Mouse (Mus musculus) forebrain, embryonic 16.5 days (tissue): ENCODE results near the gene Dis3l2. TPM values are rescaled to one million over a fixed set of nuclear protein-coding genes. Genes with fewer than 3 reads are reported as not detected.

Experiments used
- ATAC-seq: fragments of 200-750 bp; cut with Nextera tagmentation; 2 replicates; pipeline ENCODE4 v1.8.0; 2017; ENCODE audit warnings: mild to moderate bottlenecking, moderate library complexity
- H3K27ac ChIP-seq: fragments of 300-500 bp; sonication (generic); 2 replicates; pipeline ENCODE4 v1.5.1; 2014; ENCODE audit warnings: low read length, control low read depth
- H3K27me3 ChIP-seq: fragments of 300-500 bp; sonication (generic); replicated peaks from 2 replicates; pipeline ENCODE4 v1.6.1; 2014; ENCODE audit warnings: low read length; ENCODE audit not compliant: control insufficient read depth, insufficient read depth
- H3K36me3 ChIP-seq: fragments of 300-500 bp; sonication (generic); 2 replicates; pipeline ENCODE4 v1.6.1; 2014; ENCODE audit not compliant: control insufficient read depth, insufficient read depth
- H3K4me1 ChIP-seq: fragments of 300-500 bp; sonication (generic); replicated peaks from 2 replicates; pipeline ENCODE4 v1.6.1; 2014; ENCODE audit warnings: low read length; ENCODE audit not compliant: control insufficient read depth, insufficient read depth
- H3K4me2 ChIP-seq: fragments of 300-500 bp; sonication (generic); 2 replicates; pipeline ENCODE4 v1.6.1; 2014; ENCODE audit warnings: mild to moderate bottlenecking, low read length, control low read depth
- H3K4me3 ChIP-seq: fragments of 300-500 bp; sonication (generic); replicated peaks from 2 replicates; pipeline ENCODE4 v1.5.1; 2014; ENCODE audit warnings: mild to moderate bottlenecking, low read length, control low read depth
- H3K9ac ChIP-seq: fragments of 300-500 bp; sonication (generic); replicated peaks from 2 replicates; pipeline ENCODE4 v1.6.1; 2014; ENCODE audit warnings: low read depth, low read length, control low read depth
- H3K9me3 ChIP-seq: fragments of 300-500 bp; sonication (generic); 2 replicates; pipeline ENCODE4 v1.6.1; 2016; ENCODE audit warnings: low read length; ENCODE audit not compliant: control insufficient read depth
- WGBS: fragments of 180-500 bp; shearing (Covaris S2); extraction: QIAGEN DNeasy Blood & Tissue Kit; methylation state at CpG from one replicate; pipeline ENCODE4 v1.1.7; 2014; 5-methylcytosine and 5-hydroxymethylcytosine counted together
- polyA plus RNA-seq: library from polyadenylated mRNA; unstranded; fragments of >200 nt; fragmentation: Nextera tagmentation; extraction: Ambion mirVana; gene quantifications from 2 replicates; pipeline ENCODE4 v1.2.1, GENCODE M21; 2015

The Dis3l2 gene
- polyA plus RNA-seq, 1 experiment from 2014 or later: 43.2 TPM

DNA sequence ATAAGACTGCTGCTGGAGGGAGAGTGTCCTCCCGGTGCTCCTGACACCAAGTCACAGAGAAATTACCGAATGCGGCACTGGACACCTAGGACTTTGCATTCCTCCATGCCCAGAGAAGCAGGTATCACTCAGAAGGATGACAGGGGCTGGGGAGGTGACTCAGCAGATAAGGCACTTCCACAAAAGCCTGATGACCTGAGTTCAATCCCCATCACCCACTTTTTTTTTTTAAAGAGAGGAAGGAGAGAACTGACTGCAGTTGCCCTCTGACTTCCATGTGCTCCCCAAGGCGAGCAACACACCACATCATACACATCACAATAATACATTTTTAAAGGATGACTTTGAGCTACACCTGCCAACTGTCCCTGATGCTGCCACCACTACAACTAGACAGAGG lies 353.5 kb downstream of the Dis3l2 start:
- 75% methylated on average over 4 of the region's 4 CpGs for WGBS
- H3K9ac ChIP-seq: no peak overlapping the region
- no peak overlapping the region for H3K4me3 ChIP-seq

GRCm38 (mm10) chr1:87059042-87059665 lies 355.5 kb downstream of the Dis3l2 start:
- Histone ChIP-seq H3K9ac (no peak overlapping the region), H3K27me3 (no peaks in the 10 kb centered on the region), H3K36me3 (no peaks in the 10 kb centered on the region), H3K4me1 (no peaks in the 10 kb centered on the region), H3K4me2 (no peak overlapping the region), H3K9me3 (no peaks in the 10 kb centered on the region; the same call in 1 of the 2 replicates), H3K4me3 (no peak overlapping the region), H3K27ac (no peak overlapping the region)
- ATAC-seq: no peak
- WGBS: 76% methylated on average over 8 of the region's 8 CpGs

More for the DNA sequence above, 353.5 kb downstream of the Dis3l2 start:
- no peaks in the 10 kb centered on the region for H3K4me1 ChIP-seq
- no peaks in the 10 kb centered on the region for H3K36me3 ChIP-seq
- ATAC-seq: no peak
- H3K27me3 ChIP-seq: no peaks in the 10 kb centered on the region
- H3K9me3 ChIP-seq: no peaks in the 10 kb centered on the region
- no peak overlapping the region for H3K27ac ChIP-seq
- no peak overlapping the region for H3K4me2 ChIP-seq

DNA sequence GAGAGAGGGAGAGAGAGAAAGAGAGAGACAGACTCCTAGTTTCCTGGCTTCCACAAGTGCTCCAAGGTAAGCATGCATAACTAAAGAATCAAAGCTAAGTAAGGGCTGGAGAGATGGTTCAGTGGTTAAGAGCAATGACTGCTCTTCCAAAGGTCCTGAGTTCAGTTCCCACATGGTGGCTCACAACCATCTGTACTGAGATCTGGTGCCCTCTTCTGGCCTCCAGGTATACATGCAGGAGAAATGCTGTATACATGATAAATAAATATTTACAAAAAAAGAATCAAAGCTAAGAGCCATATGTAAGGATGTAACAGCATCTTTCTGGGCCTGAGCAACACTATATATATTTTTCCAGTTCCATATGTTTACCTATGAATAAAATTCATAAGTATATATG lies 357.3 kb downstream of the Dis3l2 start:
- no peak for ATAC-seq
- no peaks in the 10 kb centered on the region for H3K4me1 ChIP-seq

DNA sequence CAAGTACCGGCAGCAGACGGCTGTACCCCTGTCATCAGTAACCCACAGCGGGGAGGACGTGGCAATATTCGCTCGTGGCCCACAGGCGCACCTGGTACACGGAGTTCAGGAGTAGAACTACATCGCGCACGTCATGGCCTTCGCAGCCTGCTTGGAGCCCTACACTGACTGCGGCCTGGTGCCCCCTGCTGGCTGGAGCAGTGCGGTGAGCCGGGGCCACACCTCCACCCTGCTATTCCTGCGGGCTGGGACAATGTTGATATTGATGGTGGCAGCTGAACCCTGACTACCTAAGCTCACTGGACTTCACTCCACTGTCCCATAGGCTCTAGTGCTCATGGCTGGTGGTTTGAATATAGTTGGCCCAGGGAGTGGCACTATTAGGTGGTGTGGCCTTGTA lies 367.1 kb downstream of the Dis3l2 start:
- H3K9me3 ChIP-seq: no peaks in the 10 kb centered on the region
- H3K27me3 ChIP-seq: no peaks in the 10 kb centered on the region
- WGBS: 51% methylated on average over 16 of the region's 16 CpGs
- no peaks in the 10 kb centered on the region for H3K4me1 ChIP-seq
- no peak overlapping the region for H3K27ac ChIP-seq
- H3K9ac ChIP-seq: no peak overlapping the region
- H3K36me3 ChIP-seq: no peaks in the 10 kb centered on the region
- no peak for ATAC-seq
- no peak overlapping the region for H3K4me2 ChIP-seq
- no peak overlapping the region for H3K4me3 ChIP-seq

More for the DNA sequence above, 357.3 kb downstream of the Dis3l2 start:
- H3K9ac ChIP-seq: no peak overlapping the region
- no peak overlapping the region for H3K27ac ChIP-seq
- H3K4me2 ChIP-seq: no peak overlapping the region
- no peaks in the 10 kb centered on the region for H3K36me3 ChIP-seq
- no peak overlapping the region for H3K4me3 ChIP-seq
- H3K9me3 ChIP-seq: no peaks in the 10 kb centered on the region; the same call in 1 of the 2 replicates
- H3K27me3 ChIP-seq: no peaks in the 10 kb centered on the region

GRCm38 (mm10) chr1:87073776-87074175 lies 370.2 kb downstream of the Dis3l2 start:
- Histone ChIP-seq H3K36me3 (no peaks in the 10 kb centered on the region), H3K4me1 (no peaks in the 10 kb centered on the region), H3K4me3 (no peak overlapping the region), H3K4me2 (no peak overlapping the region), H3K9ac (no peak overlapping the region), H3K27ac (no peak overlapping the region), H3K9me3 (no peaks in the 10 kb centered on the region), H3K27me3 (no peaks in the 10 kb centered on the region)
- WGBS: 86% methylated on average over 8 of the region's 8 CpGs
- ATAC-seq: no peak

GRCm38 (mm10) chr1:87086196-87086595 lies 382.6 kb downstream of the Dis3l2 start:
- Histone ChIP-seq H3K9me3 (no peaks in the 10 kb centered on the region), H3K36me3 (no peaks in the 10 kb centered on the region), H3K4me3 (no peak overlapping the region), H3K27ac (no peak overlapping the region), H3K4me1 (no peaks in the 10 kb centered on the region), H3K4me2 (no peak overlapping the region), H3K9ac (no peak overlapping the region), H3K27me3 (no peaks in the 10 kb centered on the region)
- ATAC-seq: no peak
- WGBS: 87% methylated on average over 4 of the region's 4 CpGs

DNA sequence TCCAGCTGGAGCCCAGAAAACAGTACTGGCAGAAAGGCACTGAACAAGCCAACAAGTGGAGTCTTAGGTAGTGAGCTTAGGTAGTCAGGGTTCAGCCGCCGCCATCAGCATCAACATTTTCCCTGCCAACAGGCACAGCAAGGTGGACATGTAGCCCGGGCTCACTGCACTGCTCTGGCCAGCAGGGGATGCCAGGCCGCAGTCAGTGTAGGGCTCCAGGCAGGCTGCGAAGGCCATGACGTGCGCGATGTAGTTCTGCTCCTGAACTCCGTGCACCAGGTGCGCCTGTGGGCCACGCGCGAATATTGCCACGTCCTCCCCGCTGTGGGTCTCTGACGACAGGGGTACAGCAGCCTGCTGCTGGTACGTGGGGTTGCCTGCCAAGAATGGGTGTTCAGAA lies 383.4 kb downstream of the Dis3l2 start:
- Histone ChIP-seq H3K9me3 (no peaks in the 10 kb centered on the region), H3K9ac (no peak overlapping the region), H3K36me3 (no peaks in the 10 kb centered on the region), H3K27me3 (no peaks in the 10 kb centered on the region), H3K4me1 (no peaks in the 10 kb centered on the region), H3K4me3 (no peak overlapping the region), H3K27ac (no peak overlapping the region), H3K4me2 (no peak overlapping the region)
- ATAC-seq: no peak
- 78% methylated on average over 17 of the region's 17 CpGs for WGBS

- no peak overlapping the region for H3K9ac ChIP-seq
- WGBS: 77% methylated on average over 11 of the region's 11 CpGs
- no peaks in the 10 kb centered on the region for H3K9me3 ChIP-seq
- no peak overlapping the region for H3K27ac ChIP-seq
- no peaks in the 10 kb centered on the region for H3K36me3 ChIP-seq
- H3K4me1 ChIP-seq: no peaks in the 10 kb centered on the region
- H3K4me2 ChIP-seq: no peak overlapping the region
- H3K4me3 ChIP-seq: no peak overlapping the region
- ATAC-seq: no peak
- H3K27me3 ChIP-seq: no peaks in the 10 kb centered on the region
Measured at GRCm38 (mm10) chr1:87089251-87089650, 385.6 kb downstream of the Dis3l2 start.

DNA sequence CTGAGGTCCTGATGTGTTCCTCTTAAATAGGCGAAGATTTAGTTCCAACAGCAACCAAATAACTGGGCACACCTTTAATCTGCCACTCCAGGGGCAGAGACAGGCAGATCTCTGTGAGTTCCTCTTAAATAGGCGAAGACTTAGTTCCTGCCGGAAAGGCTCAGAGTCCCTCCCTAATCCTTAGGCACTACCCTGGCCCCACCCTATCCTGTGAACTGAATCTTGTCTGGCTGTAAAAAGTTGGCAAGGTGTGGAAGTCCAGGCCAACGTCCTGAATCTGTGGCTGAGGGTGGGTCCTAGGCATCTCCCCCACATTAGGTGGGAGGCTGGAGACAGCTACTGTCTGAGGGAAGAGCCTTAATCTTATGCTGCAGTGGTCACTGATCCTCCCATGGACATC lies 386.2 kb downstream of the Dis3l2 start, which contains the start of gene Alppl2:
Gene Alppl2, minus strand, starts transcription at position 101 of the 400 bp plus-strand sequence.
- Histone ChIP-seq H3K4me3 (no peak within 1 kb of the TSS), H3K36me3 (no peaks in the 10 kb centered on the region), H3K27me3 (no peaks in the 10 kb centered on the region), H3K9ac (no peak within 1 kb of the TSS), H3K4me2 (no peak within 1 kb of the TSS), H3K27ac (no peak within 1 kb of the TSS), H3K9me3 (no peaks in the 10 kb centered on the region), H3K4me1 (no peaks in the 10 kb centered on the region)
- ATAC-seq: no peak
- 86% methylated on average over 4 of the region's 4 CpGs for WGBS

- H3K9me3 ChIP-seq: no peaks in the 10 kb centered on the region
- H3K27me3 ChIP-seq: no peaks in the 10 kb centered on the region
- H3K9ac ChIP-seq: no peak overlapping the region
- no peak for ATAC-seq
- H3K27ac ChIP-seq: no peak overlapping the region
- 71% methylated on average over 8 of the region's 8 CpGs for WGBS
- H3K4me1 ChIP-seq: no peaks in the 10 kb centered on the region
- no peaks in the 10 kb centered on the region for H3K36me3 ChIP-seq
- H3K4me3 ChIP-seq: no peak overlapping the region
- H3K4me2 ChIP-seq: no peak overlapping the region
Measured at GRCm38 (mm10) chr1:87095642-87096041, 392.0 kb downstream of the Dis3l2 start.
